Mouse (Mus musculus): Measurements from ENCODE around the gene Saxo1. TPM values are rescaled to one million over a fixed set of nuclear protein-coding genes. Genes with fewer than 3 reads are reported as not detected.

Saxo1 gene
- polyA plus RNA-seq, 1 experiment from 2014 or later: not detected

DNA sequence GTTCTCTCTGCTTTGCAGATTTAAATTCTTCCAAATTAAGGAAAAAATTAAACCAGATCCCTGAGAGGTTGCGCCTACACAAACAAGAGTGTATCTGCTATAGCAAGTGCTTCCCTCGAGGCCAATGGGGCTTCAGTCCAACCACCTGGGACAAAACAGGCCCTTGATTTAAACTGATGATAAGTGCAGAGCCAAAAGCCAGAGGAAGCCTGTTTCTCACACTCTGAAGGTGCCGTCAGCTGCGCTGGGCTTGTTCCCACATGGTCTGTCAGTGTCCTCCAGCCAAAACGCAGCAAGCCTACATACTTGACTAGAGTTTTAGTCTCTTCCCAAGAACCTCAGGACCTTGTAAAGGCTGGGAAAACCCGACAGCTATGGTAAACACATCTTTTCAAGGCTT, 53.5 kb downstream of the Saxo1 start:
- Histone ChIP-seq H3K4me1 (ENCODE audit: control insufficient read depth, insufficient read depth, low read length) (no peaks in the 10 kb centered on the region), H3K4me2 (ENCODE audit: low read length) (no peak overlapping the region), H3K9me3 (replicated peaks; ENCODE audit: control insufficient read depth, low read length) (no peaks in the 10 kb centered on the region), H3K27ac (ENCODE audit: low read depth, low read length) (no peak overlapping the region), H3K4me3 (ENCODE audit: low read depth, low read length) (no peak overlapping the region), H3K27me3 (replicated peaks; ENCODE audit: control insufficient read depth, insufficient read depth, low read length) (no peaks in the 10 kb centered on the region), H3K9ac (ENCODE audit: low read length) (no peak overlapping the region), H3K36me3 (ENCODE audit: control insufficient read depth, insufficient read depth, low read length) (no peaks in the 10 kb centered on the region)
- 83% methylated on average over 6 of the region's 6 CpGs for WGBS
- ATAC-seq (no peak), DNase-seq (ENCODE audit: low spot score) (no peak)

GRCm38 (mm10) chr4:86499561-86499960, 58.6 kb downstream of the Saxo1 start:
- Histone ChIP-seq H3K27me3 (replicated peaks; ENCODE audit: control insufficient read depth, insufficient read depth, low read length) (no peaks in the 10 kb centered on the region), H3K36me3 (ENCODE audit: control insufficient read depth, insufficient read depth, low read length) (no peaks in the 10 kb centered on the region), H3K9ac (ENCODE audit: low read length) (no peak overlapping the region), H3K27ac (ENCODE audit: low read depth, low read length) (no peak overlapping the region), H3K4me3 (ENCODE audit: low read depth, low read length) (no peak overlapping the region), H3K9me3 (replicated peaks; ENCODE audit: control insufficient read depth, low read length) (no peaks in the 10 kb centered on the region), H3K4me1 (ENCODE audit: control insufficient read depth, insufficient read depth, low read length) (no peaks in the 10 kb centered on the region), H3K4me2 (ENCODE audit: low read length) (no peak overlapping the region)
- 95% methylated on average over 1 of the region's 1 CpGs for WGBS
- no peak for ATAC-seq
- no peak for DNase-seq (ENCODE audit: low spot score)

DNA sequence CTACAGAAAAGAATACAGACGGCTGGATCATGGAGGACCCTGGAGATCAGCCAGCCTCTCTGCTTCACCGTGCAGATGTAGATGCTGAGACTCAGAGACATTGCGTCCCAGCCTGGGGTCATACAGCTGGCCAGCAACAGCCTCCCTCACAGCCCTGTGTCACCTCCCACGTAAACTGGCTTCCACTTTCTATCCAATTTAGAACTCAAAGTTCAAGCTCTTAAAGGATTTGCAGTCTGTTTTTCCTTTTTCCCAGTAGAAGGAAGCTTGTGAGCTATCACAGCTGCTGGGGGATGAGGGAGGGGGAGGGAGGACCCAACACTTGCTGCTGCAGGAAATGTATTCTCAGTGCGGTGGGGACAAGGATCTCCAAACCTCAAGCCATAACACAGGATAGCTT, 59.4 kb downstream of the Saxo1 start:
- no peak for ATAC-seq
- H3K36me3 ChIP-seq (ENCODE audit: control insufficient read depth, insufficient read depth, low read length): no peaks in the 10 kb centered on the region
- H3K27ac ChIP-seq (ENCODE audit: low read depth, low read length): no peak overlapping the region
- H3K27me3 ChIP-seq (replicated peaks; ENCODE audit: control insufficient read depth, insufficient read depth, low read length): no peaks in the 10 kb centered on the region
- no peak for DNase-seq (ENCODE audit: low spot score)
- H3K9ac ChIP-seq (ENCODE audit: low read length): no peak overlapping the region
- no peaks in the 10 kb centered on the region for H3K9me3 ChIP-seq (replicated peaks; ENCODE audit: control insufficient read depth, low read length)
- H3K4me3 ChIP-seq (ENCODE audit: low read depth, low read length): no peak overlapping the region
- H3K4me2 ChIP-seq (ENCODE audit: low read length): no peak overlapping the region
- no peaks in the 10 kb centered on the region for H3K4me1 ChIP-seq (ENCODE audit: control insufficient read depth, insufficient read depth, low read length)
- 81% methylated on average over 5 of the region's 5 CpGs for WGBS

DNA sequence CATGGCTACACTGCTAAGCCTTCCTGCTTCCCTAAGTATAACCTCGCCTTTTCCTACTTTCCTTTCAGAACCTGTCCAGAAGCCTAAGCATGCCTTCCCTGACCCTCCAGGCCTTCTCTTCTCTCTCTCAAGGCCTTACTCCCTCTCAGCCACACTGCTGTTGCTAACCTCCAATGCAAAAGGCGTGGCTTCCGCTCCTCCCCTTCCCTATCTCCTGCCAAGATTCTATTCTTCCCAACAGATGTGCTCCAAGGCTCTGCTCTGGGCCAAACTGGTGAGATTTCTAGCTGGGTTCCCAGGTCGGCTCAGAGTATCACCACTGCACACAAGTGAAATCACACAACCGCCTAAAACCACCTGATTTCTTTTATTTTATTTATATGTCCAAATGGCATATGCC, 69.0 kb downstream of the Saxo1 start:
- no peak overlapping the region for H3K4me2 ChIP-seq (ENCODE audit: low read length)
- H3K27me3 ChIP-seq (replicated peaks; ENCODE audit: control insufficient read depth, insufficient read depth, low read length): no peaks in the 10 kb centered on the region
- H3K36me3 ChIP-seq (ENCODE audit: control insufficient read depth, insufficient read depth, low read length): no peaks in the 10 kb centered on the region
- no peak overlapping the region for H3K9ac ChIP-seq (ENCODE audit: low read length)
- H3K4me1 ChIP-seq (ENCODE audit: control insufficient read depth, insufficient read depth, low read length): no peaks in the 10 kb centered on the region
- no peak overlapping the region for H3K4me3 ChIP-seq (ENCODE audit: low read depth, low read length)
- no peak for DNase-seq (ENCODE audit: low spot score)
- H3K27ac ChIP-seq (ENCODE audit: low read depth, low read length): no peak overlapping the region
- H3K9me3 ChIP-seq (replicated peaks; ENCODE audit: control insufficient read depth, low read length): no peaks in the 10 kb centered on the region
- ATAC-seq: no peak
- WGBS: 71% methylated on average over 5 of the region's 5 CpGs

- Histone ChIP-seq H3K27me3 (replicated peaks; ENCODE audit: control insufficient read depth, insufficient read depth, low read length) (no peaks in the 10 kb centered on the region), H3K4me3 (ENCODE audit: low read depth, low read length) (no peak overlapping the region), H3K4me1 (ENCODE audit: control insufficient read depth, insufficient read depth, low read length) (no peaks in the 10 kb centered on the region), H3K4me2 (ENCODE audit: low read length) (no peak overlapping the region), H3K36me3 (ENCODE audit: control insufficient read depth, insufficient read depth, low read length) (no peaks in the 10 kb centered on the region), H3K9me3 (replicated peaks; ENCODE audit: control insufficient read depth, low read length) (no peaks in the 10 kb centered on the region), H3K9ac (ENCODE audit: low read length) (no peak overlapping the region), H3K27ac (ENCODE audit: low read depth, low read length) (no peak overlapping the region)
- DNase-seq (ENCODE audit: low spot score) (no peak), ATAC-seq (no peak)
- WGBS: 91% methylated on average over 2 of the region's 2 CpGs
Measured at GRCm38 (mm10) chr4:86486901-86487300, 71.2 kb downstream of the Saxo1 start.

- WGBS: 83% methylated on average over 4 of the region's 4 CpGs
- Histone ChIP-seq H3K4me2 (ENCODE audit: low read length) (no peak overlapping the region), H3K27ac (ENCODE audit: low read depth, low read length) (no peak overlapping the region), H3K4me3 (ENCODE audit: low read depth, low read length) (no peak overlapping the region), H3K27me3 (replicated peaks; ENCODE audit: control insufficient read depth, insufficient read depth, low read length) (no peaks in the 10 kb centered on the region), H3K36me3 (ENCODE audit: control insufficient read depth, insufficient read depth, low read length) (no peaks in the 10 kb centered on the region), H3K4me1 (ENCODE audit: control insufficient read depth, insufficient read depth, low read length) (no peaks in the 10 kb centered on the region), H3K9me3 (replicated peaks; ENCODE audit: control insufficient read depth, low read length) (no peaks in the 10 kb centered on the region), H3K9ac (ENCODE audit: low read length) (no peak overlapping the region)
- no peak for DNase-seq (ENCODE audit: low spot score)
- no peak for ATAC-seq
Measured at GRCm38 (mm10) chr4:86486491-86486890, 71.6 kb downstream of the Saxo1 start.

DNA sequence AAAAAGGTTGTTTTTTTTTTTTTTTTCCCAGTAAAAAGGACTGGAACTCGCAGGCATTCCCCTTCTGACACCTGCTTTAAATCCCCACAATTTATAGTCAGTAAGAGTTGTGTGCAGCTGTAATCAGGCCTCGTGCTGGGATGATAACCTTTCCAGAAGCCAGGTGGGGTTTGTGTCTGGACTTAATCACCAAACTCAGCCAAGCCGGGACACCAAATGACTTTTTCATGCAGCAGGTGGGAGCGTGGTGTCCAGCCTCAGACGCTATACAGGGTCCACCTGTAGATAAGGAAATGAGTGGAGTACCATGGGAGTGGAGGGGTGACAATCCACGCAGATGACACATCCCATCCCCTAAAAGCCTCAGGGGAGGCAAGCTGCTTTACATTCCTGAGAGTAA, 73.1 kb downstream of the Saxo1 start:
- no peak overlapping the region for H3K9ac ChIP-seq (ENCODE audit: low read length)
- H3K36me3 ChIP-seq (ENCODE audit: control insufficient read depth, insufficient read depth, low read length): no peaks in the 10 kb centered on the region
- H3K4me1 ChIP-seq (ENCODE audit: control insufficient read depth, insufficient read depth, low read length): no peaks in the 10 kb centered on the region
- no peak overlapping the region for H3K4me3 ChIP-seq (ENCODE audit: low read depth, low read length)
- DNase-seq (ENCODE audit: low spot score): no peak
- ATAC-seq: no peak
- no peak overlapping the region for H3K4me2 ChIP-seq (ENCODE audit: low read length)
- H3K27ac ChIP-seq (ENCODE audit: low read depth, low read length): no peak overlapping the region
- H3K9me3 ChIP-seq (replicated peaks; ENCODE audit: control insufficient read depth, low read length): no peaks in the 10 kb centered on the region
- WGBS: 82% methylated on average over 6 of the region's 6 CpGs
- H3K27me3 ChIP-seq (replicated peaks; ENCODE audit: control insufficient read depth, insufficient read depth, low read length): no peaks in the 10 kb centered on the region

DNA sequence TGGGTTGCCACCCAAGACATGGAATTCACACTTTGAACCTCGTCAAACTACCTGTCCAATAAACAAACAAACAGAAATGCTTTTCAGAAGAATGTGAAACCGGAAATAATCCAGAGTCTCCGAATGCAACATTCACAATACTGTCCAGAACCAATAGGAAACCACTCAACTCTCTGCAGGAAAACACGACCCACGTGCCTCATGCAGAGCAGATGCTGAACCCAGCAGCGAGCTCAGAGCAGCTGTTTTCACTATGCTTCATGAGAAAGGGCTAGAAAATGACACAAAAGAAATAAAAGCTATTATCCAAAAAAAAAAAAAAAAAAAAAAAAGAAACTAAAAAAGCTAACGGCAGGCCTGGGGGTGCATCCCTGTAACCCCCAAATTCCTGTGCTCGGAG, 74.4 kb downstream of the Saxo1 start:
- H3K27me3 ChIP-seq (replicated peaks; ENCODE audit: control insufficient read depth, insufficient read depth, low read length): no peaks in the 10 kb centered on the region

DNA sequence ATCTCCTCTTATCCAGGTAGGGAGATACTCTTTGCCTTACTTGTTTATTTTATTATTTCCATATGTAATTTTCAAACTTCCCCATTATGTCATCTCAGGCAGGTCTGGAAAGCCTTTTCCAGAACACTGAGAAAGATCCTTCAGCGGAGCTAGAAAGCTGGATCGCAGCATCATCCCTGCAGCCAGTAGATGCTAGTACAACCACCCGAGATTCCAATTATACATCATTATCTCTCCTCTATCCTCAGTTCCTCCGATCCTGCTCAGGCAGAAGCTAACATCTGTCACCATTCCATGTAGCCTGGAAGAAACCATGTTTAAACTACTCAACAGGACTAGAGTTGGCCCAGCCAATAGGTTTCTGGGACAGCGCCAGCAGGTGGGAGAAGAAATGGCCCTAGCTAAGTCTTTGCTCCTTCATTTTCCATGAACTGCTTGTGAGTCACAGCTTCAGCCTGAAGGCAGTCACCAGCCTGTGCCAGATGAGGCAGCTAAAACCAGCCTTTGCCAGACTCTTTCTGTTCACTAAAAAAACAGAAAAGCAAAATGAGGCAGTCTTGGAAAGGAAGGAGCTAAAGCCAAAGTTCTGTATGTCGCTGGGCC, 75.0 kb downstream of the Saxo1 start:
- no peaks in the 10 kb centered on the region for H3K36me3 ChIP-seq (ENCODE audit: control insufficient read depth, insufficient read depth, low read length)
- H3K4me3 ChIP-seq (ENCODE audit: low read depth, low read length): no peak overlapping the region
- H3K9me3 ChIP-seq (replicated peaks; ENCODE audit: control insufficient read depth, low read length): no peaks in the 10 kb centered on the region
- ATAC-seq (no peak), DNase-seq (ENCODE audit: low spot score) (no peak)
- no peak overlapping the region for H3K27ac ChIP-seq (ENCODE audit: low read depth, low read length)
- no peaks in the 10 kb centered on the region for H3K27me3 ChIP-seq (replicated peaks; ENCODE audit: control insufficient read depth, insufficient read depth, low read length)
- no peaks in the 10 kb centered on the region for H3K4me1 ChIP-seq (ENCODE audit: control insufficient read depth, insufficient read depth, low read length)
- WGBS: 95% methylated on average over 6 of the region's 6 CpGs
- no peak overlapping the region for H3K4me2 ChIP-seq (ENCODE audit: low read length)
- no peak overlapping the region for H3K9ac ChIP-seq (ENCODE audit: low read length)

More for the DNA sequence above, 74.4 kb downstream of the Saxo1 start:
- ATAC-seq: no peak
- H3K4me3 ChIP-seq (ENCODE audit: low read depth, low read length): no peak overlapping the region
- 76% methylated on average over 8 of the region's 8 CpGs for WGBS
- no peaks in the 10 kb centered on the region for H3K4me1 ChIP-seq (ENCODE audit: control insufficient read depth, insufficient read depth, low read length)
- no peak overlapping the region for H3K9ac ChIP-seq (ENCODE audit: low read length)
- DNase-seq (ENCODE audit: low spot score): peak; percentile 9
- no peaks in the 10 kb centered on the region for H3K9me3 ChIP-seq (replicated peaks; ENCODE audit: control insufficient read depth, low read length)
- no peak overlapping the region for H3K27ac ChIP-seq (ENCODE audit: low read depth, low read length)
- H3K36me3 ChIP-seq (ENCODE audit: control insufficient read depth, insufficient read depth, low read length): no peaks in the 10 kb centered on the region
- H3K4me2 ChIP-seq (ENCODE audit: low read length): no peak overlapping the region

All from forebrain, embryonic 14.5 days (tissue).